Mouse (Mus musculus): ENCODE measurements around the gene Abcf1.
A peak's percentile ranks its signal among the peaks of the same experiment; 100 is the strongest.
"Not testable (repeated sequence)": the region's sequence is repeated elsewhere in the genome, so short reads cannot be mapped to it uniquely, and the experiment has no call there.

The Abcf1 gene

DNA sequence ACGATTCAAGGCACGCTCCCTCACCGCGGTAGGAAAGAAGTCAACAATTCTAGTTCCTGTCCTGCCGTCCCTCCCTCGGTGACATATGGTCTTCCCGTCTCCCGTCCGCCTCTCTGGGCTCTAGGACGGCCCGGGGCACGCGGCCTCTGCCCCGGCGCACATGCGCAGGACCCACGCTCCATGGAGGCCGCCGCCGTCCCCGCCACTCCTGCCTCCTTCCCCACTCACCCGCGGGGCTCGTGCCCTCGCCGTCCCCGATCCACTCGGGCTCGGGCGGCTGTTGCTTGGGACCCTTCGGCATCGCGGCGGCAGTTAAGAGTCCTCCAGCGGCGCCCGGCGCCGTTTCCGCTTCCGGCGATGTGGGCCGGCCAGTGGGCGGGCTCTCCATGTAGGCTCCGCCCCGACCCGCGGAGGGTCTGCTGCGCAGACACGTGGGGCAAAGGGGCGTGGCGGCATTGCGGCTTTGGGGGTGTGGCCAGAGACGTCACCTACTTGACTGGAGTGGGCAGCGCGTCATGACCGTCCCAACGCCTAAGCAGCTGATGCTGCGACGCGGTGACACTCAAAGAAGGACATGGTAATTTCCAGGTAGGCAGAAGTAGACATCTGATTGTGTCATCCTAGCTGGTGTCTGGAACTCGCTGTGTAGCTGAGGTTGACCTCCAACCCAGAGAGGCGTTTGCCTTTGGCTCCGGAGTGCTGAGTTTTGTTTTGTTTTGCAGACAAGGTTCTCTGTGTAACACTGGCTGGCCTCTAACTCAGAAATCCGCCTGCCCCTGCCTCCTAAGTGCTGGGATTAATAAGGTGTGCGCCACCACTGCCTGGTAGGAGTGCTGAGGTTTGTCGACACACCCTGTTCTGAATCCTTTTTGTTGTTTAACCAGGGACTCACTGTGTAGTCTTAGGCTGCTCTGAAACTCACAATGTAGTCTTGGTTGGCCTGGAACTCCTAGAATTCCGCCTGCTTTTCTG is at the start of gene Abcf1:
Abcf1 (minus strand) TSS at position 344 of the 972 bp plus-strand sequence.
- DNase-seq: peak; percentile 100

DNA sequence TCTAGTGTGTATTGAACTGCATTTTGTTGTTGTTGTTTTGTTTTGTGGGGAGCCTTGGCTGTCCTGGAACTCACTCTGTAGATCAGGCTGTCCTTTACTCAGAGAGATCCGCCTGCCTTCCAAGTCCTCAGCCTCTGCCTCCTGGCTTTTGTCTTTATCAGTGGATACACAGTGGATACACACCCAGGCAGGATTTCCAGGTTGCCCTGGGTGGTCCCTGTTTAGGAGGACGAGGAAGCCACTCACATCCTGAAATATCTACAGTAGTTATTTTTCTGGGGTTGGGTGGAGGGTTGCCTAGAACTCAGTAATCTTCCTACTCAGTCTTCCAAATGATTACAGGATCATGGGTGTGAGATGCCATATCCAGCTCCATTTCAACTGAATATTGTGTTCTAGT is 49.4 kb upstream of the Abcf1 start:
- DNase-seq: no peak

DNA sequence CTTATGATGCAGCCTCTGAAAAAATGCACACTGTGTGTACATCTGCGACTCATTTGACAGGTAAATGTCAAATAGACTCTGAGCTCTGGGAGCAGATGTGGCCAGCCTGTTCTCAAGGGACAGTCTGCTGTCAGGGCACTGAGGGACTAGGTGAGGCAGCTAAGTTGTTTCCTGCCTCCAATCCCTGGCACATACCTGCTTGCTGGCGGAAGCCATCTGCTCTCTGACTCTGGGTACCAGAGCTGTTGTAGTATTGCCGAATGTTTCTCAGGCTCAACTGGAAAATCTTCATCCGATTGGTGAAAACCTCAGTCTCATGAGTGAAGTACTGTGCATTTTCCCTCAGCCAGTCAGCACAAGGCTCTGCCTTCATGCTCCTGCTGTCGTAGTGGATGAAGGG is 47.5 kb upstream of the Abcf1 start:
- DNase-seq: no peak

DNA sequence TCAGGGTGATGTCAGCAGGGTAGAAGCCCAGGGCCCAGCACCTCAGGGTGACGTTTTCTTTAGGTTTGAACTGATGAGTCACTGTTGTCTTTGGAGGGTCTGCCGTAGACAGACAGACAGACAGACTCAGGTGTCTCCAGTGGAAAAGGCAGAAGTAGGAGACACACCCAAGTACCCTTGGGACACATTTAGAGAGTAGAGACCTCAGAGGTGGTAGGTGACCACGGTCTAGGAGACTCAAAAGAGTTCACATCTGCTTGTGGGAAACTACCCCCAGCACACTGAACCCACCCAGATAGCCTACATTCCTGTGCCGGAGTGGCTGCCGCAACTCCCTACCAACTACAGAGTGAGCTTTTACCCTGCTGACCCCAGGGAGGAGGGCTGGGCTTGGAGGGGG is 45.4 kb upstream of the Abcf1 start:
- no peak for DNase-seq

DNA sequence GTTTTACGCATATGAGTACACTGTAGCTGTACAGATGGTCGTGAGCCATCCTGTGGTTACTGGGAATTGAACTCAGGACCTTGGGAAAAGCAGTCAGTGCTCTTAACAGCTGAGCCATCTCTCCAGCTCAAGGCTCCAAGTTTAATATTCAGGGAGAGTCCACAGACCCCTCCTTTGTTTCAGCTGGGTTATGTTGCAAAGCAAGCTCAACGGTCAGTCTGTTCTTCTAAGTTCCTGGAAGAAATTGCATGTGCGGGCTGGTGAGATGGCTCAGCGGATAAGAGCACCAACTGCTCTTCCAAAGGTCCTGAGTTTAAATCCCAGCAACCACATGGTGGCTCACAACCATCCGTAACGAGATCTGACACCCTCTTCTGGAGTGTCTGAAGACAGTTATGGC is 34.8 kb upstream of the Abcf1 start:
- not testable (repeated sequence) for DNase-seq

DNA sequence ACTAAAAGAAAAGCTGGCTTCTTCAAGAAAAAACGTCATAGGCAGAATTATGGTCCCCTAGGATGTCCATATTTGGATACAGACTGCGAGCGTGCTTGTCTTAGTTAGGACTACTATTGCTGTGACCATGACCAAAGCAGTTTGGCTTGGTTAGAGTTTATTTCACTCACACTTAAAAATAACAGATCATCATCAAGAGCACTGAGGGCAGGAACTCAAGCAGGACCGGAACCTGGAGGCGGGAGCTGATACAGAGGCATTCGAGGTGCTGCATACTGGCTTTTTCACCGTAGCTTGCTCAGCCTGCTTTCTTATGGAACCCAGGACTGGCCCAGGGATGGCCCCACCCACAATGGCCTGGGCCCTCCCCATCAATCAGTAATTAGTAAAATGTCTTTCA is 33.8 kb upstream of the Abcf1 start:
- no peak for DNase-seq

DNA sequence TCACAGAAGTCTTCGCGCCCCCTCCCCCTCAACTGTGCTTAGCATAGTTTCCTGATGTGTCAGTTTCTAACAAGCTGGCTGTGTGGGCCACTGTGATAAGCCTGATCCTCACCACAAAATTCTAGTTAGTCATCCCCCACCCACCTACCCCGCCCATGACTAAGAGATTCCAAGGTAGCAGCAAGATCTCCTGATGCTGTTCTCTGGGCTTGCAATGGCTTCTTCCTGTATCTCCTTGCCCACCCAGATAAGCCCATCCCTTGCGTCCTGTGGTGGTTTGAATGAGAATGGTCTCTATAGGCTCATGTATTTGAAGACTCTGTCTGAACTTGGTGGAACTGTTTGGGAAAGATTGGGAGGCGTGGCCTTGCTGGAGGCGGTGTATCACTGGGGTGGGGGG is 32.4 kb upstream of the Abcf1 start:
- DNase-seq: peak; percentile 21 to 37

DNA sequence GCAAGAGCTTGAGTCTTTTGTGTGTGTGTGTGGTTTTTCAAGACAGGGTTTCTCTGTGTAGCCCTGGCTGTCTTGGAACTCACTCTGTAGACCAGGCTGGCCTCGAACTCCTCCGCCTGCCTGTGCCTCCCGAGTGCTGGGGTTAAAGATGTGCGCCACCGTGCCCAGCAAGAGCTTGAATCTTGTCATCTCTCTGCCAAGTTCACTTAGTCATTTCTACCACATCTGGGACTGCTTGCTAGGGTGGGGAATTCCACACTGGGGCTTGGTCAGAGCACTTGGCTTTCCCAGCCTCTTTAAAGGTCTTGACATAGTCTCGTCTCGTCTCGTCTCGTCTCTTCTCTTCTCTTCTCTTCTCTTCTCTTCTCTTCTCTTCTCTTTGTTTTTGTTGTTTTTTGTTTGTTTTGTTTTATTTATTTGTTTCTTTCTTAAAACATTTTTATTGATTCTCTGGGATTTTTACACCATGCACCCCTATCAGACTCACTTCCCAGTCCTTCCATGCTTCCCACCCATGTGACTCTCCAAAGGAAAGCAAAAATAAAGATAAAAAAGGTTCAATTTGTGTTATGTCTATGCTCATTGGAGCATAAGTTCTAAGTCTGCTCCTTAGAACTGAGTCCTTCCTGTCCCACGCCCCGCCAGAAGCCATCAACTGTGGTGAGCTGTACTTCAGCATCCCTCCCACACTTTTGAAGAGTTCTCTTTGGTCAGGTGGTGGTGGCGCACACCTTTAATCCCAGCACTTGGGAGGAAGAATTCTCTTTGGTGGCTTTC is 31.7 kb upstream of the Abcf1 start:
- DNase-seq: peak; percentile 44 to 51

DNA sequence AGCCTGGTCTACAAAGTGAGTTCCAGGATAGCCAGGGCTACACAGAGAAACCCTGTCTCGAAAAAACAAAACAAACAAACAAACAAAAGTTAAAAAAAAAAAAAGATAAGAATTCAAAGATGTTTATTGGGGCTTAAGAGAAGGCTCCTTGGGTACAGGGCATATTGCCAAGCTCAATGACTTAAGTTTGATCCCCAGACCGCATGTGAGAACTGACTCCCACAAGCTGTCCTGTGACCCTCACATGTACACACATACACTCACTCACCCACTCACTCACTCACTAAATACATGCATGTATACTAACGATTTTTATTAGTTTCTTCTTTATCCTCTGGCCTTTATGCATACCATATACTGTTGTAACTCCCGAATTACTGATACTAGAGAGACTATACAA is 30.8 kb upstream of the Abcf1 start:
- no peak for DNase-seq

DNA sequence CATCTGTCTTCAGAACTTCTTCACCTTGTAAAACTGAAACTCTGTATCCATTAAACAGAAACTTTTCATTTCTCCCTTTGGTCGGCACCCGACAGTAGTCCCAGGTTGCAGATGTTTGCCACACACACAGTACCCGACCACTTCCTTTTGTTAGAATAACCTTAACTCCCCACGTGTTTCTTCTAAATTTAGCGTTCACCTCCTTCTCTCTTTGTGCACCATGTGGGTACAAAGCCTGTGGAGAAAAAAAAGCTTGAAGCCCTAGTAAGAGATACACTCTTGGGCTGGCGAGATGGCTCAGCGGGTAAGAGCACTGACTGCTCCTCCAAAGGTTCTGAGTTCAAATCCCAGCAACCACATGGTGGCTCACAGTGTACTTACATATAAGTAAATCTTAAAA is 29.8 kb upstream of the Abcf1 start:
- peak; percentile 74 to 78 for DNase-seq

DNA sequence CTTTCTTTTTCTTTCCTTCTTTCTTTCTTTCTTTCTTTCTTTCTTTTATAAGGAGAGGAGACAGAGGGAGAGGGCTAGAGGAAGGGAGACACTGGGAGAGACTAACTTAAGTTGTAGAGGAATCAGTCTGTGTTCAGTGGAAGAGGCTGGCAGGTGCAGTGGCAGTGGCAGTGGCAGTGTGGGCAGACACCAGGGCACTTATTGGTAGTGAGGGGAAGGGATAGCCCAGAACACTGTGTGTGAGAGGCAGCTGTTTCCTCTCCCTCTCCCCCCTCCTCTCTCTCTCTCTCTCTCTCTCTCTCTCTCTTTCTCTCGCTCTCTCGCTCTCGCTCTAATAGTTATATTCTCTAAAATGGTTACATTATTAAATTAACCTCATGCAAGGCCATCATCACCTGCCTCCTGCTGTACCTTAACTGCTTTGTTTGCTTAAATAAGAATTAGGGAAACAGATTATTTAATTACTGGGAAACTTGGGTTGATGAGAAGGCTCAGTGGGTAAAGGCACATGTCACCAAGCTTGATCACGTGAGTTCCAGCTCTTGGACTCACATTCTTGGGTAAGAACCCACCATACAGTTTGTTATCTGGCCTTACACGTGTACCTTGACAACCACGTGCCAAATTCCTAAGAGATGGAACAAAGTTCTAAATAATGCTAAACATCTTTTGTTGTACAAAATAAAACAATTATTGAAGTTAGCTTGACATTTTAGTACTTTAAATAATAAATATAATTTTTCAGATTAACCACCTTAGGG is 29.2 kb upstream of the Abcf1 start:
- DNase-seq: peak; percentile 48 to 51

DNA sequence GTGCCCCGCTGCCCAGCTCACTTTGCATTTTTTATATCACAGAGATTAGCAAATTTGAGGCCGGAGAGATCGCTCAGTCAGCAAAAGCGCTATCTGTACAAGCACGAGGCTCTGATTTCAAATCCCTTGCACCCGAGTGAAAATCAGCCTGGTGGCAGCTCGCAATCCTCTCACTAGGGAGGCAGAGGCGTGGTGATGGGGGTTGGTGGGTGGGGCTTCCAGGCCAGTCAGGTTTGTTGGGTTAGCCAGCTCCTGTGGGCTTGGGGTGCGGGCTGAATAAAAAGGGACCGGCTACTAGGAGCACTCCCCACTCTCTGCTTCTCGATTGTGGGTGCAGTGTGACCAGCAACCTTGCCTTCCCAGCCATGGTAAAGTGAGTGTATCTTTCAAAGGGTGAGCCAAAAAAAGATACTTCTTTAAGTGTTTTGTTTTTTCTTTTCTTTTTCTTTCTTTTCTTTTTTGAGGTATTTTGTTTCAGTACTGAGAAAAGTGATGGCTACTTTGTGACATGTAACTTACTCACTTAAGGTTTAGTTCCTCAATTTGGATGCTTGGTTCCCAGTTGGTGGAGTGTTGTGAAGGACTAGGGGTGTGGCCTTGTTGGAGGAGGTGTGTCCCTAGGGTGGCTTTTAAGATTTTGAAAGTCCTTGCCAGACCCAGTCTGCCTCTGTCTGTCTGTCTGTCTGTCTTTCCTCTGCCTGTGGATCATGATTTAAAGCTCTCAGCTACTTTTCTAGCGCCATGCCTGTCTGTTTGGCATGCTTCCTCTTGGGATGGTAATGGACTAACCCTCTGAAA is 28.4 kb upstream of the Abcf1 start:
- peak; percentile 80 to 85 for DNase-seq

DNA sequence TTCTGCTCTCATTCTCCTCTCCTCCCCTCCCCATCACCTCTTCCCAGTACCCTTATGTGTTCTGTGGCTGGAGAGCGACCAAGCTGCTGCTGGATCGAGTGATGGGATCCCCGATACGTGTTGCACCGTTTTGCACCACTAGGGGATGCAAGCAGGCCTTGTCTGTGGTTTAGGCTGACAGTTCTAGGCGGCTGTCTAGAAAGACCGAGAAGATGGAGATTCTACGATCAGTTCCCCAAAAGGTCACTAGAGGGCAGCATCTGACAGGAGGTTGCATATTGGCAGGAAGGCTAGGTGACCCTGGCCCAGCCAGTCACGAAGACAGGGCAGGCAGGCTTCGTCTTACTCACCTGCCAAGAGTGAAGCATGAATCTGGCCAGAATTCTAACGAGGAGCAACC is 27.4 kb upstream of the Abcf1 start:
- peak; percentile 98 for DNase-seq

DNA sequence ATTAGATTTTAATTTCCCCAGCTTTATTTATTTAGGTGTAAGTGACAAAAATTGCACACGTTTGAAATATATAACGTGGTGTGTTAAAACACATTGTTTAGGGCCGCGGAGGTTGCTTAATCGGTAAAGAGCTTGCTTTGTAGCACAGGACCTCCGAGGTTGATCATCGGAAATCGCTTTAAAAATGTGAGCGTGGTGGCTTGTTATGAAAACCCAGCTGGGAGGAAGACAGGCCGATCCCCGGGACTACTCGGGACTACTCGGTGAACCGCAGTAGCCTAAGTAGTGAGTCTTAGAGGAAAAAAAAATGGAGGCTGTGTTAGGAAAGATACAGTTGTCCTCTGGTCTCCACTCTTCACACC is 25.3 kb upstream of the Abcf1 start:
- peak in 1 of 2 experiments; percentile 13 for DNase-seq

DNA sequence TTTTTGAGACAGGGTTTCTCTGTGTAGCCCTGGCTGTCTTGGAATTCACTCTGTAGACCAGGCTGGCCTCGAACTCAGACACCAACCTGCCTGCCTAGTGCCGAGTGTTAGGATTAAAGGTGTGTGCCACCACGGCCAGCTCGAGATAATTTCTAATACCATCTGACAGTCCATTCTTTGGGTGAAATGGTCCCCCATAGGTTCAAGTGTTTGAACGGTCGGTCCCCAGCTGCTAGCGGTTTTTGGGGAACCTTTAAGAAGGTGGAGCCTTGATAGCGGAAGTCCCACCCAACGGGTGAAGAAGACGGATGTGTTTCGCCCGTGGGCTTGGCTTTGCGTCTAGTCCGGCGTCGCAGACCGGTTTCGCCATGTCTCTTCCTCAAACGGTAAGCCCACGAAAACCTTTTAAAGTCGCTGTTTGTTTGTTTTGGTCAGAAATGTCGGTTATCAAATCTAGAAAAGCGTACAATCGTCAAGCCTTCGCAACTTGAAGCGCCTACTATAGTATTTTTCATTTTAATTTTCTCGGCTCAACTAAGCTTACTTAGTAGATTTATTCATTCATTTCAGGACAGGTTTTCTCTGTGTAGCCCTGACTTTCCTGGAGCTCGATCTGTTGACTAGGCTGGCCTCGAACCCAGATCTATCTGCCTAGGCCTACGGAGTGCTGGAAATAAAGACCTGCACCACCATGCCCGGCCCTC is 24.8 kb upstream of the Abcf1 start:
- peak; percentile 79 to 82 for DNase-seq

DNA sequence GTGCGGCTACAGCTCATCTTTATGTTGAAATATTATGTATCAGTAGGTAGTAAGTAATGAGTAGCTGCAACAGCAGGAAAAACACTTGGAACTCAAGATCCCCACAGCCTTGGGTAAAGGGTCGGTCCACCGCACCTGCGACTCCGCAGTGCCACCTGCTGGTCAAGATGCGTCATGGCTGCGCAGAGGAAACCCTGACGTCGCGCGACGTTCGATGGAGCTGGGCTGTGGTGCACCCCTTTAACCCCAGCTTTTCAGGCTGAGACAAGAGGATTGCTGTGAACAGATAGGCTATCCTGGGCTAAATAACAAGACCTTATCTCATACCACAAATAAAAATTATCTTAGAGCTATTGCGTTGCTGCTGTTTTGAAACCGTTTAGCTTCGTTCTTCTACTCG is 24.1 kb upstream of the Abcf1 start:
- peak; percentile 87 to 88 for DNase-seq

DNA sequence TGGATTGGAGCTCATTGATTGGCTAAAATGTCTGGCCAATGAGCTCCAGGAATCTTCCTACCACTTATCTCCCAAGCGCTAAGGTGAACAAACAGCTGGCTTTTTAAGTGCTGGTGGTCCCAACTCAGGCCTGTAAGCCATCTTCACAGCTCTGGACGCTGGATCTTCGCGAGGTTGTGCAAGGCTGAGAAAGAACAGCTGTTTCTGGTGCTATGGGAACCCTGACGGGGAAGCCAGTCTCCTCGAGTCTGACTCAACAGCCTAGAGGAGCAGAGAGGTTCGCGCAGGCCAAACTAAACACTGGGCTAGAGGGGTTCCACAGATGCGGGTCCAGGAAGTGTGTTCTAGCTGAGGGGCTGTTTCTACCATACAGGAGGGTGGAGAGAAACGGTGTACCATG is 22.2 kb upstream of the Abcf1 start:
- DNase-seq: no peak

DNA sequence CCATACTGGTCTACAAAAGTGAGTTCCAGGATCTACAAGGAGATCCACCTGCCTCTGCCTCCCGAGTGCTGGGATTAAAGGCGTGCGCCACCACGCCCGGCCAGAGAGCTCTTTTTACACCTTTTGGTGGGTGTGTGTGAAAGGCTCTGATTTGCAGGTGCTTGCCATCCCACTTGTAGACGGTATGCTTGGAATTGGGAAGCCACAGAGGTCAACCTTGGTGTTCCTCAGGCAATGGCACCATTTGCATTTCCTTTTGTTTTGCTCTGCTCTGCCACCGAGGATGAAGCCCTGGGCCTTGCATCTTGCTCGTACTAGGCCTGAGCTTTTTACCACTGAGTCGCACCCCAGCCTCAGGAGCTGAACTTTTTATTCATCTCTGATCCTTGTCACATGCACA is 12.2 kb upstream of the Abcf1 start:
- no peak for DNase-seq

DNA sequence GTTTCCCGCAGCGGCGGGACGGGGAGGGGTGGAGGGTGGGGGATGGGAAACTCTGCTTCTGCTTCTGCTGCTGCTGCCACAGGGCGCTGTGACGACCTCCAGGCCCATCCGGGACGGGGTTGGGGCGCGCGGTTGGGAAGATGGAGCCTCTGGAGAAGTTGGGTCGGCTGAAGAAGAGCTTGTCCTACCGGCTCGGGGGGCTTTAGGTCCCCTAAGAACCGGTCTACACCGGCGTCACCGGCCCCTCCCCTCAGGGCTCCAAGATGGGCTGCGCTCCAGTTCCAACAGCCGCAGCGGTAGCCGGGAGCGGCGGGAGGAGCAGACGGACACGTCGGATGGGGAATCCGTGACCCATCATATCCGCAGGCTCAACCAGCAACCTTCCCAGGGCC is 10.8 kb upstream of the Abcf1 start:
- no peak for DNase-seq

DNA sequence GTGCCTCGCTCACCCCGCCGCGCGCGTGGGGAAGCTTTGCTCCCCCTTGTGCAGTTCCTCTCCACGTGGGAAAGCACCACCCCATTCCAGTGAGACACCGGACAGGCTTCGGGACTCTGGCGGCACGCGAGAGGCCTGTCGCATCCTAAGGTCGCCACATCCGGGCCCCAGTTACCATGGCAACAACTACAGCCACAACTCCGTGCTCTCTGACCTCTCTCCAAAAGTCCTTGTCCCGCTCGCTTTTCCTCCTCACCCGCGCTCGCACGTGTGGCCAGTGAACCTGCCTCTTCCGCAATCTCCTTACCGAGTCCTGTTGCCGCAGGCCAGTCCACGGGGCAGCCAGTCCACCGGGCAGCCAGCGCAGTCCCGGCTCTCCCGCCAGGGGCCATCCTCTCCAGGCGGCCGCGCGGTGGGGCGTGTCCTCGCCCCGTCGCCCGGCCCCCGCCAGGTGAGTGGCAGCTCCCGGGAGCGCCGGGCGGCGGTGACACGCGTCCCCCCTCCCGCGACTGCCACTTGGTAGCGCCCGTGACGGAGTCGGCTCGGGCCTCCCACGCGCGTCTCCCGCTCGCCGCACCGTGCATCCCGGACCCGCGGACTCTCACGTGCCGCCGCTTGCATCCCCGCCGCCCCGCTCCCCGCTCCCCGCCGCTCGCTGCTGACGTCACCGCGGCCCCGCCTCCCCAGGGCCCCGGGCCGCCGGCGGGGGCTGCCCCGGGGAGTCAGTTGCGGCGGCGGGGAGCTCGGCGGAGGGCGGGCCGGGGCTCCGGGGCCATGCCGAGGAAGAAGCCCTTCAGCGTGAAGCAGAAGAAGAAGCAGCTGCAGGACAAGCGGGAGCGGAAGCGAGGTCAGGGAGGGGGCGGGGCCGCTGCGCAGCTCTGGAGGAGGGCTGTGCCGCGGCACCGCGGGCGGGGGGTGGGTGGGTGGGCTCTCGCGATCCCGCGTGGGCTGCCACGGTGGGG is 10.1 kb upstream of the Abcf1 start, which contains the start of the genes Gnl1 and Prr3:
Gnl1 (plus strand) TSS at position 451 of the 962 bp plus-strand sequence.
Prr3 (minus strand) TSS at position 836 of the 962 bp plus-strand sequence.
- DNase-seq: peak; percentile 89 to 92
